Mouse (Mus musculus) limb, embryonic 10.5 days (tissue): ENCODE measurements around the gene Zfp566. TPM values are rescaled to one million over a fixed set of nuclear protein-coding genes. Genes with fewer than 3 reads are reported as not detected.

Experiments
- DNase-seq: peaks from one replicate; pipeline ENCODE4 v3.0.0-alpha.2; 2017; ENCODE audit warnings: low spot score
- H3K27ac ChIP-seq: fragments of 300-500 bp; sonication (generic); 2 replicates; pipeline ENCODE4 v1.5.1; 2016; ENCODE audit warnings: mild to moderate bottlenecking
- H3K27me3 ChIP-seq: fragments of 300-500 bp; sonication (generic); 2 replicates; pipeline ENCODE4 v1.6.1; 2016; ENCODE audit warnings: low read depth, mild to moderate bottlenecking; ENCODE audit not compliant: poor library complexity, severe bottlenecking
- H3K36me3 ChIP-seq: fragments of 300-500 bp; sonication (generic); 2 replicates; pipeline ENCODE4 v1.6.1; 2016; ENCODE audit warnings: mild to moderate bottlenecking, moderate library complexity
- H3K4me1 ChIP-seq: fragments of 300-500 bp; sonication (generic); 2 replicates; pipeline ENCODE4 v1.6.1; 2016
- H3K4me3 ChIP-seq: fragments of 300-500 bp; sonication (generic); 2 replicates; pipeline ENCODE4 v1.5.1; 2016; ENCODE audit warnings: mild to moderate bottlenecking, moderate library complexity
- H3K9me3 ChIP-seq: fragments of 300-500 bp; sonication (generic); replicated peaks from 2 replicates; pipeline ENCODE4 v1.6.1; 2016; ENCODE audit warnings: mild to moderate bottlenecking
- WGBS: fragments of 180-500 bp; shearing (Covaris S2); methylation state at CpG from one replicate; pipeline ENCODE4 v1.1.7; 2016; 5-methylcytosine and 5-hydroxymethylcytosine counted together
- polyA plus RNA-seq: library from polyadenylated mRNA; unstranded; fragments of >200 nt; fragmentation: Nextera tagmentation; extraction: Ambion mirVana; gene quantifications from 2 replicates; pipeline ENCODE4 v1.2.1, GENCODE M21; 2016

The Zfp566 gene
- polyA plus RNA-seq, 1 experiment from 2014 or later: 23.6 TPM

DNA sequence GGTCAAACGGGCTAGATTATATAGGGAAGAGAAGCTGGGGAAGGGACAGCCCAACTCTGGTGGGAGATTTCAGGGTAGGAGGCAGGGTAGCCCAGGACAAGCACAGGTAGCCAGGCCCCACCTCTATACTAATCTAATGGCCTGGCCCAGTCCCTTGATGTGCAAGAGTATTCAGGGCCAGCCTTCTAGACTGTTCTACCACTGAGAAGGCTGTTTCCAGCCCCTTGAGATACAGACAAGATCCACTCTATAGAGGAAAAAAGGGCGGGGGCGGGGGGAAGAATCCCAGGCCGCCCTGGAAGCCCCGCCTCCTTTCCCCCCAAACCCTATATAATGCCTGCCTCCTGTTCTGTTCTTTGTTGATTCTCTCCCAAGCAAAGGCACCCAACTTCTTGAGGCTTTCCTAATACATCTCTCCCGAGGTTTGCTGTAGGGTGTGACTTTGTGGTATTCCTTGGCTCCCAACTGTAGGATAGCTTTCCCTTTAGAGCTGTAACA is 3.6 kb upstream of the Zfp566 start:
- peak overlapping the region; percentile 67 for H3K4me3 ChIP-seq
- WGBS: 70% methylated on average over 6 of the region's 6 CpGs
- H3K9me3 ChIP-seq: no peaks in the 10 kb centered on the region
- peaks cover 22% of the 10 kb centered on the region for H3K36me3 ChIP-seq
- H3K27me3 ChIP-seq: no peaks in the 10 kb centered on the region
- peak overlapping the region; percentile 96 for H3K27ac ChIP-seq
- H3K4me1 ChIP-seq: peaks cover 28% of the 10 kb centered on the region
- DNase-seq: no peak

DNA sequence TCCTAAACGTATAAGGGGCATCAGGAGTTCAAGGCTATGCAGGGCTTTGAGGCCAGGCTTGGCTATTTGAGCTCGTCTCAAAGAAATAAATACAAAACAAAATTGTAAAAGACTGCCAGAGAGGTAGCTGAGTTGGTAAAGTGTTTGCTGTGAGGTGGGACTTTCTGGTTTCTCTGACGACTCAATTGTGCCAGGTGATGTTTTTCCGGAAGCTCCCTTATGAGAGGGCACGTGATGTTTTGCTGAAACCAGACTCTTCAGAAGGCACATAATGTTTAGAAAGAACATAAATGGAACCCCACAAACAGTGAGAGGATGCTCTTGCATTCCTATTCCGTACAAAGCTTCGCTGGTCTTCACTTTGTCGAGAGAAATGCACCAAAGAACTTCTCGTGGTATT is 2.3 kb upstream of the Zfp566 start:
- 85% methylated on average over 9 of the region's 9 CpGs for WGBS
- Histone ChIP-seq H3K27ac (no peak overlapping the region), H3K4me1 (peaks cover 40% of the 10 kb centered on the region), H3K9me3 (no peaks in the 10 kb centered on the region), H3K36me3 (peaks cover 13% of the 10 kb centered on the region), H3K27me3 (no peaks in the 10 kb centered on the region), H3K4me3 (no peak overlapping the region)
- DNase-seq: no peak

DNA sequence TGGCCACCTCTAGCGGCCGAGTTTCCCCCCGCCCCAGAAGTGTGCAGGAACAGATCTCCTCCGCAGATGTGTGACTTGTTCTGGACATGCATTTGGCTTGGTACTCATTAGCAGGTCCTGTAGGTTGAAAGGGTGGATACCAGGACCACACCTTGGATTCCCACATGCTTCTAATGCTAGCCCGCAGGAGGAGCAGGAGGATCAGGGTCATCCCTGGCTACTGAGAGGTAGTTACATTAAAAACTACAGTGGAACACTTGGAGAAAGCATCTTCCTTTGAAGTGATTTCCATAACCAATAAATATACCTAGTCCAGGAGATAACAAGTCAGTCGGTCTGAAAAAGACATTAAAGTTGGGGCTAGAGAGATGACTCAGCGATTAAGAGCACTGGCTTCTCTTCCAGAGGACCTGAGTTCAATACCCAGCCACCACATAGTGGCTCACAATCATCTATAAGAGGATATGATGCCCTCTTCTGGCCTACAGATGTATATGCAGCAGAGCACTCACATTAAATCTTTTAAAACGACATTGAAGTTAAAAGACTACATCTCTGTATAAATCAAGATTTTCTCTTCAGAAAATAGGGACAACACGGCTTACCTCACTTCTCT is 751 bp upstream of the Zfp566 start:
- no peak for DNase-seq
- Histone ChIP-seq H3K27ac (peak overlapping the region; percentile 90), H3K36me3 (peaks cover 20% of the 10 kb centered on the region), H3K4me1 (peaks cover 38% of the 10 kb centered on the region), H3K4me3 (peak overlapping the region; percentile 81), H3K9me3 (no peaks in the 10 kb centered on the region), H3K27me3 (no peaks in the 10 kb centered on the region)
- 10% methylated on average over 9 of the region's 9 CpGs for WGBS

DNA sequence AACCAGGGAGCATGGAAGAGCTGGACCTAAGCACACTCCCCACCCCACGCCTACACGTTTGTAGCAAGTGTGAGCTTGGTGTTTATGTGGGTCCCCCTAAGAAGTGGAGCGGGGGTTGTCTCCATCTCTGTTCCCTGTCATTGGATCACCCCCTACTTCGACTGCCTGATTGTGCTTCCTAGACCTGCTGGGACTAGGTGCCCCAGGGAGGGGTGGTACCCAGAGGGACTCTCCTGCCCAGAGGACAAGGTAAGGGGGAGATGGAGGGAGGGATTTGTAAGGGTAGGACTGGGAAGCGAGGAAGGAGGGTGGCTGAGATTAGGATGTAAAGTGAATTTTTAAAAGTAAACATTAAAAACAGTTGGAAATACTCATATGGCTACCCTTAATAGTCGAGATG is 922 bp downstream of the Zfp566 start:
- Histone ChIP-seq H3K27me3 (no peaks in the 10 kb centered on the region), H3K9me3 (no peaks in the 10 kb centered on the region), H3K4me1 (peaks cover 32% of the 10 kb centered on the region), H3K36me3 (peaks cover 37% of the 10 kb centered on the region), H3K27ac (peak overlapping the region; percentile 90), H3K4me3 (peak overlapping the region; percentile 81)
- peak; percentile 33 for DNase-seq
- 13% methylated on average over 6 of the region's 6 CpGs for WGBS

DNA sequence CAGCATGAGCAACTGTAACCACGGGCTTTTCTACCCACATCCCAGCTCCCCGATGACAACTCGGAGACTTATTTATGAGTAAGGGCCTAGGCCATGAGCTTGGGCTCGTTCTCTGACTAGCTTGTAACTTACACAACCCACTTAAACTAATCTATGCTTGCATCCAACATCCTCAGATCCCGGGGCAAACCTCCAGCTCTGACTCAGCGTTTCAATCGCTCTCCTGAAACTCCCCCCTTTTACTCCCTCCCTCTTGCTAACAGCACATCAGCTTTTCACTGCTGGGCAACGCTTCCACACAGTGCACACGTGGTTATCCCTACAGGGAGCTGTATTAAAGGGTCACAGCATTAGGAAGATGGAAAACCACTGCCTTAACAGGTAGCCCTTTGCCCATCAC is 3.8 kb downstream of the Zfp566 start:
- 92% methylated on average over 9 of the region's 9 CpGs for WGBS
- H3K36me3 ChIP-seq: peaks cover 66% of the 10 kb centered on the region
- H3K4me3 ChIP-seq: no peak overlapping the region
- peaks cover 26% of the 10 kb centered on the region for H3K4me1 ChIP-seq
- DNase-seq: no peak
- no peaks in the 10 kb centered on the region for H3K27me3 ChIP-seq
- no peaks in the 10 kb centered on the region for H3K9me3 ChIP-seq
- H3K27ac ChIP-seq: no peak overlapping the region

DNA sequence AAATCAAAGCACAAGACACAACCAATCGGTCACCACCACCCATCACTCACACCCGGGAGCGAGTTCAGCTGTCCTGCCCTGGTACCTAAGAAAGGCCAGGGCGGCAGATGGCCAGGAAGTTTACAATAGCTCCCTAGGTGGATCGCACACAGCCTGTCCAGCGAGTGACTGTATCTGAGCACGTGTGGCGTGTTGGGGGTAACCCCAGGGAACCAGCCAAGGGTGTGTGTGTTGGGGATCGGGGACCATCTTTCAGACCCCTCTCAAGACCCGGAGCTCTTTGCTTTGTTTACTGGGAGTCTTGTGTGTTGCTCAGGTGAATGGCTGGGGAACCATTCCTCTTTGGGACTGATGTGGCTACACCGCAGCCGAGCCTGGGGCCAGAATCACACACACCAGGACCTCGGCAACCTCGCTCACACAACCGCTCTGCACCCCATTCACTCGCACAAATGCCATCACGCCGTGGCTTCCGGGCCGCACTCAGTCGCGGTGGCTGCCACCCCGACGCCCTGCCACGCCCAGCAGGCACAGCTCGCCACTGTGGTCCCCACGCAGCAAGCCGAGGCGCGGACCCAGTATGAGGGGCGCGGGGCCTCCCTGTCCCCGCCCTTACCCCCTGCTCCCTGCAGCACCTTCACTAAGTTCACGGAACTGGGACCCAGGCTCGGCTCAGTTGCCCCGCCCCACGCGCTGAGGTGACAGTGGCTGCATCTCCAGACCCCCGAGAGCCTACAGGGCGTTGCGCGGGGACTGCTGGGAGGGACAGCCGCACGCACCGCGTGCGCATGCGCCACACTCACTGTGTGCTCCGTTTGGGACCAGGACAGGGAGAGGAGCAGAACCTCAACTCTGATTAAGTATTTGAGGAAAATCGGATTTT is 17.9 kb downstream of the Zfp566 start, which contains the start of gene Zfp82:
Gene Zfp82, minus strand, starts transcription at position 755 of the 883 bp plus-strand sequence.
- H3K4me3 ChIP-seq: peak within 1 kb of the TSS; percentile 90
- peaks cover 13% of the 10 kb centered on the region for H3K4me1 ChIP-seq
- peaks cover 55% of the 10 kb centered on the region for H3K36me3 ChIP-seq
- peak; percentile 88 for DNase-seq
- H3K27ac ChIP-seq: peak within 1 kb of the TSS; percentile 88
- no peaks in the 10 kb centered on the region for H3K27me3 ChIP-seq
- WGBS: under 1% methylated on average over 50 of the region's 50 CpGs
- H3K9me3 ChIP-seq: no peaks in the 10 kb centered on the region

DNA sequence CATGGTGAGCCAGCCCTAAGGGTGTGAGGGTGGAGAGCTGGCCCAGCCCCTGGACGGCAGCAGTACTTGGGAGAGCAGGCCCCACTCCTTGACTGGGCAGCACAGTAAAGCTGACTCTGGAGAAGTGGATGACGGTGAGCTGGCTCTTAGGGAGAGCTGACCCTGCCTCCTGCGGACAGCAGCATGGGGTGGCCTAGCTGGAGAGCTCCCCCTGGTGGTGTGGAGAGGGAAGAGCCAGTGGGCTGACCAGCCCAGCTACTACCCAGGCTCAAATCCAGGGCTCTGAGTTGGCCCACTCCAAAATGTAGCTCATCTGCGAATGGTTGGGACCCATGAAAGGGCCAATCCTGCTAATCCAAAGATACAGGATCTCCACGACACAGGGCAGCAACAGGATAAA is 25.7 kb downstream of the Zfp566 start:
- Histone ChIP-seq H3K9me3 (no peaks in the 10 kb centered on the region), H3K27ac (no peak overlapping the region)
- WGBS: 83% methylated on average over 5 of the region's 5 CpGs

DNA sequence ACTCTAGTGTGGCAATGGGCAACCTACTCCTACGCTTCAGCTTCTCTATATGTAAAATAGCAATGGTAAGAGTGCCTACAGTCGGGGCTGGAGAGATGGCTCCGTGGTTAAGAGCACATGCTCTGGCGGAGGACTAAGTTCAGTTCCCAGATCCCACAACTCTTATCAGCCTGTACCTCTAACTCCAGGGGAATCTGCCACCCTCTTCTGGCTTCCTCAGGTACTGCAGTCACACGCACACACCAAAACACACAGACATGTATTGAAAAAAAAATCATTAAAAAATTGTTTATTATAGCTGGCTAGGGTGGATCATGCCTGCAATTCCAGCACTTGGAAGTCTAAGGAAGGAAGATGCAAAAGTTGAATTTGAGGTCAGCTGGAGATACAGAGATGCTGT is 27.8 kb downstream of the Zfp566 start:
- WGBS: 85% methylated on average over 5 of the region's 5 CpGs
- Histone ChIP-seq H3K4me3 (no peak overlapping the region), H3K9me3 (no peaks in the 10 kb centered on the region), H3K36me3 (peaks cover 83% of the 10 kb centered on the region), H3K27me3 (no peaks in the 10 kb centered on the region), H3K27ac (no peak overlapping the region), H3K4me1 (no peaks in the 10 kb centered on the region)
- peak; percentile 40 for DNase-seq

More for the DNA sequence above, 25.7 kb downstream of the Zfp566 start:
- Histone ChIP-seq H3K27me3 (no peaks in the 10 kb centered on the region), H3K36me3 (peaks cover 75% of the 10 kb centered on the region), H3K4me1 (no peaks in the 10 kb centered on the region), H3K4me3 (no peak overlapping the region)
- DNase-seq: no peak

DNA sequence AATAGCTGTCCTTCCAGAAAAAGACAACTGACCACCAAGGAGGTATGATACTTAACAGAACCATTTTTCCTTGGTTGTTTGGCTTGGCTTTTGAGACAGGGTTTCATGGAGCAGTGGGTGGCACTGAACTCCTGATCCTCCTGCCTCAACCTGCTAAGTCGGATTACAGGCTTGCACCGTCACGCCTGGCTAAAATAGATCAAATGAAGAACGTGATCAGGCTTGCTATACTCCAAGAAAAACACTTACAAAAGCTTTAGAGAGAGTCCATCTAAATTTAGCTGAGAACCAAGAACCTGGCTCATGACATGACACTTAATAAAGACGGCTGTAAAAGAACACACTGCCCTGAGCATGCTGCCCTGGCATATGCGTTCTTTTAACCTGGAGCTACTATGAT is 30.0 kb downstream of the Zfp566 start:
- Histone ChIP-seq H3K27ac (no peak overlapping the region), H3K36me3 (peaks cover 89% of the 10 kb centered on the region), H3K4me1 (no peaks in the 10 kb centered on the region), H3K4me3 (no peak overlapping the region), H3K9me3 (no peaks in the 10 kb centered on the region), H3K27me3 (no peaks in the 10 kb centered on the region)
- DNase-seq: no peak
- WGBS: 88% methylated on average over 6 of the region's 6 CpGs

DNA sequence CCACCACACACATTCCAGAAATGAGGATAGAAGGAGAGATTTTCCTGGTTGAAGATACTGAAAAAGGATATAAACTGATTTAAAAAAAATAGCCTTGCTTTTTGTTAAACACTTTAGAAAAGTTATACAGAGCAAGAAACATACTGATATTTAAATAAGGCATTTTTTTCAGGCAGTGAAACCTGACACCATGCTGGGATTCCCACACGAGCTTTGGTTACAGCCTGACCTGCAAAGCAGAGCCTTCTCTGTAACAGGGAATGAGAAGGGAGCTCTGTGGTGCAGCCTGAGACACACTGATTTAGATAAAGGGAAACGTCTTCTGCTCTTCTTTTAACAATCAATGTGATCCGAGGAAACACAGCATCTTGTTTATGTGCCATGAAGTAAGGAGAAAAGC is 36.7 kb downstream of the Zfp566 start:
- DNase-seq: no peak

DNA sequence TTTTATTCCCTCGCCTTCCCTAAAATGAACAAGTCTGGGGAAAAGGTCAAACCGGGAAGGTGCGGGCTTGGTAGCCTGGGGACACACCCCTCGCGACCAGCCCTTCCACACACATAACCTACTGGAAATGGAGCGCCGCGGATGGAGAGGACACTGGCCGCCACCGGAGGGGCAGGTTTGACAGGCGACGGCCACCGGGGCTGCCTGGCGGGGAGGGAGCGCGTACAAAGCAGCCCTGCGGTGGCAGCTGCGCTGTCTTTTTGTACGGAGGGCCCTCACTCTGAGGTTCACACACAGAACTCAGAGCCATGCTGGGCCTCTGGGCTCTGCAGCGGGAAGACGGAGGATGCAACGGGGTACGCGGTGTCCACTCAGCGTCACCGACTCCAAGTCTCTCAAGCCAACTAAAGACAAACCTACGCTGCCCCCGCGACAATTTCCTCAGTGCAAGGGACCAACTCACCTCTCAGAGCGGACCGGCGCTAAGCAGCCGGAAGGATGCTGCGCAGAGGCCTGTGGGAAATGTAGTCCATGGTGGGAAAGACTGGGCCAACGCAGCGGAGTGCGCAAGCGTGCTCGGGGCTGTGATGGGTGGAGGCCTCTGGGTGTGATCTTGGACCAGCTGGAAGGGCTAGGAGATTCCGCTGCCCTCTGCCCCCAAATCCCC is 39.3 kb downstream of the Zfp566 start, which contains the start of gene Zfp14:
Gene Zfp14, minus strand, starts transcription at position 499 of the 667 bp plus-strand sequence.
- Histone ChIP-seq H3K36me3 (peaks cover 18% of the 10 kb centered on the region), H3K9me3 (no peaks in the 10 kb centered on the region), H3K27ac (peak within 1 kb of the TSS; percentile 88), H3K27me3 (no peaks in the 10 kb centered on the region), H3K4me3 (peak within 1 kb of the TSS; percentile 82), H3K4me1 (peaks cover 18% of the 10 kb centered on the region)
- under 1% methylated on average over 40 of the region's 40 CpGs for WGBS
- peak; percentile 90 for DNase-seq

More for the DNA sequence above, 36.7 kb downstream of the Zfp566 start:
- no peak overlapping the region for H3K4me3 ChIP-seq
- peaks cover 18% of the 10 kb centered on the region for H3K4me1 ChIP-seq
- no peak overlapping the region for H3K27ac ChIP-seq
- WGBS: 8% methylated on average over 3 of the region's 3 CpGs
- no peaks in the 10 kb centered on the region for H3K9me3 ChIP-seq
- no peaks in the 10 kb centered on the region for H3K27me3 ChIP-seq
- H3K36me3 ChIP-seq: peaks cover 43% of the 10 kb centered on the region

DNA sequence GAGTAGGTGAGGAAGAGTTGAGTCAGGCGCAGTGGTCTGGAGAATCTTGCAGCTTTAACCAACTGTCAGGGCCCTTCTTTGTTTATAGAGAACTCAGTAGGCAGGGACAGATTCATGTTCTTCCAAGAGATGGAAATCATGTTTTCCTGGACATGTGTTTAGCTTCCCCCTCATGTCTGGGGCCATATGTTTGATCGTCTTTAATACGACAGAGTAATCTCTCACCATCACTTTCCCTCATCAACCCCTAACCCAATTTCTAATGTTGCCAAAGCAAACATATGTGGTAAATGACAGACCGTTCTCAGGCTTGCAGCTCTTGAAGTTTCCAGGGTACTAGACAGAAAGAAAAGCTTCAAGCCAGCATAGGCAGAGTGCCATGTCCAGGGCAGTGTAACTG is 42.2 kb downstream of the Zfp566 start:
- H3K27me3 ChIP-seq: no peaks in the 10 kb centered on the region
- peaks cover 7% of the 10 kb centered on the region; the same call in 1 of the 2 replicates for H3K36me3 ChIP-seq
- no peak overlapping the region for H3K27ac ChIP-seq
- peaks cover 14% of the 10 kb centered on the region for H3K4me1 ChIP-seq
- no peaks in the 10 kb centered on the region for H3K9me3 ChIP-seq
- no peak overlapping the region for H3K4me3 ChIP-seq
- whole genome bisulfite sequencing: 97% methylated on average over 4 of the region's 4 CpGs
- DNase-seq: no peak
